Mouse (Mus musculus) embryonic facial prominence, embryonic 11.5 days (tissue): ENCODE results near the gene Akr1a1. TPM values are rescaled to one million over a fixed set of nuclear protein-coding genes. Genes with fewer than 3 reads are reported as not detected.

Experiments
- ATAC-seq: fragments of 200-750 bp; cut with Nextera tagmentation; replicated peaks from 2 replicates; pipeline ENCODE4 v1.8.0; 2017; ENCODE audit warnings: low read depth; ENCODE audit not compliant: insufficient number of reproducible peaks, low FRiP score, low TSS enrichment
- DNase-seq: peaks from one replicate; pipeline ENCODE4 v3.0.0-alpha.2; 2015; ENCODE audit warnings: low spot score
- H3K27ac ChIP-seq: fragments of 300-500 bp; sonication (generic); replicated peaks from 2 replicates; pipeline ENCODE4 v1.5.1; 2014; ENCODE audit warnings: mild to moderate bottlenecking, low read depth, low read length, control low read depth
- H3K27me3 ChIP-seq: fragments of 300-500 bp; sonication (generic); 2 replicates; pipeline ENCODE4 v1.6.1; 2014; ENCODE audit warnings: mild to moderate bottlenecking, low read length, moderate library complexity, mixed read lengths; ENCODE audit not compliant: control insufficient read depth, insufficient read depth
- H3K36me3 ChIP-seq: fragments of 300-500 bp; sonication (generic); replicated peaks from 2 replicates; pipeline ENCODE4 v1.6.1; 2014; ENCODE audit warnings: low read depth, mild to moderate bottlenecking, low read length, moderate library complexity, mixed read lengths; ENCODE audit not compliant: control insufficient read depth, insufficient read depth
- H3K4me1 ChIP-seq: fragments of 300-500 bp; sonication (generic); 2 replicates; pipeline ENCODE4 v1.6.1; 2014; ENCODE audit warnings: low read length, mixed read lengths; ENCODE audit not compliant: control insufficient read depth, insufficient read depth
- H3K4me2 ChIP-seq: fragments of 300-500 bp; sonication (generic); 2 replicates; pipeline ENCODE4 v1.6.1; 2014; ENCODE audit warnings: low read depth, mild to moderate bottlenecking, control low read depth, low read length, moderate library complexity
- H3K4me3 ChIP-seq: fragments of 300-500 bp; sonication (generic); 2 replicates; pipeline ENCODE4 v1.5.1; 2014; ENCODE audit warnings: low read depth, low read length, control low read depth
- H3K9ac ChIP-seq: fragments of 300-500 bp; sonication (generic); replicated peaks from 2 replicates; pipeline ENCODE4 v1.6.1; 2014; ENCODE audit warnings: mild to moderate bottlenecking, control low read depth, low read length
- H3K9me3 ChIP-seq: fragments of 300-500 bp; sonication (generic); replicated peaks from 2 replicates; pipeline ENCODE4 v1.6.1; 2016; ENCODE audit warnings: mild to moderate bottlenecking, low read length, inconsistent platforms, mixed read lengths; ENCODE audit not compliant: control insufficient read depth
- WGBS: fragments of 180-500 bp; shearing (Covaris S2); extraction: QIAGEN DNeasy Blood & Tissue Kit; methylation state at CpG from one replicate; pipeline ENCODE4 v1.1.7; 2014; 5-methylcytosine and 5-hydroxymethylcytosine counted together
- polyA plus RNA-seq: library from polyadenylated mRNA; unstranded; fragments of >200 nt; fragmentation: Nextera tagmentation; extraction: Ambion mirVana; gene quantifications from 2 replicates; pipeline ENCODE4 v1.2.1, GENCODE M21; 2014

Akr1a1 gene
- polyA plus RNA-seq, 1 experiment from 2014 or later, result 727 TPM

GRCm38 (mm10) chr4:116655658-116656057 lies 4.2 kb upstream of the Akr1a1 start:
- 59% methylated on average over 3 of the region's 3 CpGs for WGBS
- H3K27me3 ChIP-seq, result no peaks in the 10 kb centered on the region
- no peak overlapping the region for H3K9ac ChIP-seq
- H3K36me3 ChIP-seq, result no peaks in the 10 kb centered on the region
- ATAC-seq (no peak), DNase-seq (no peak)
- no peaks in the 10 kb centered on the region for H3K9me3 ChIP-seq
- H3K4me2 ChIP-seq, result no peak overlapping the region
- H3K4me3 ChIP-seq, result no peak overlapping the region
- no peak overlapping the region for H3K27ac ChIP-seq
- H3K4me1 ChIP-seq, result no peaks in the 10 kb centered on the region

- no peak overlapping the region for H3K4me3 ChIP-seq
- DNase-seq (no peak), ATAC-seq (no peak)
- no peak overlapping the region for H3K27ac ChIP-seq
- no peak overlapping the region for H3K4me2 ChIP-seq
- 71% methylated on average over 2 of the region's 2 CpGs for WGBS
- H3K27me3 ChIP-seq, result no peaks in the 10 kb centered on the region
- no peaks in the 10 kb centered on the region for H3K9me3 ChIP-seq
- no peaks in the 10 kb centered on the region for H3K36me3 ChIP-seq
- H3K9ac ChIP-seq, result no peak overlapping the region
- H3K4me1 ChIP-seq, result peaks cover 1% of the 10 kb centered on the region; the same call in 1 of the 2 replicates
These were observed 3.6 kb upstream of the Akr1a1 start for GRCm38 (mm10) chr4:116655100-116655499.

GRCm38 (mm10) chr4:116653228-116653627 lies 1.7 kb upstream of the Akr1a1 start:
- Histone ChIP-seq H3K36me3 (no peaks in the 10 kb centered on the region), H3K9me3 (no peaks in the 10 kb centered on the region), H3K4me3 (no peak overlapping the region), H3K4me2 (no peak overlapping the region), H3K27me3 (no peaks in the 10 kb centered on the region), H3K9ac (no peak overlapping the region), H3K27ac (no peak overlapping the region), H3K4me1 (peaks cover 2% of the 10 kb centered on the region; the same call in 1 of the 2 replicates)
- DNase-seq, result no peak
- no peak for ATAC-seq
- 89% methylated on average over 6 of the region's 6 CpGs for WGBS

GRCm38 (mm10) chr4:116651797-116652135 lies 286 bp upstream of the Akr1a1 start:
- Histone ChIP-seq H3K36me3 (no peaks in the 10 kb centered on the region), H3K4me3 (peak overlapping the region; percentile 94), H3K27me3 (no peaks in the 10 kb centered on the region), H3K9ac (peak overlapping the region; percentile 98), H3K27ac (no peak overlapping the region), H3K4me2 (peak overlapping the region; percentile 5; the same call in 1 of the 2 replicates), H3K9me3 (no peaks in the 10 kb centered on the region), H3K4me1 (peaks cover 2% of the 10 kb centered on the region; the same call in 1 of the 2 replicates)
- 10% methylated on average over 6 of the region's 6 CpGs for WGBS
- no peak for DNase-seq
- peak; percentile 33; the same call in 1 of the 2 replicates for ATAC-seq

- 0 out of 2 replicates have a peak overlapping the region, but pooled peaks have one; percentile 82 for H3K27ac ChIP-seq
- no peak for DNase-seq
- H3K9me3 ChIP-seq, result no peaks in the 10 kb centered on the region
- peaks cover 8% of the 10 kb centered on the region for H3K36me3 ChIP-seq
- H3K27me3 ChIP-seq, result no peaks in the 10 kb centered on the region
- H3K4me1 ChIP-seq, result peaks cover 2% of the 10 kb centered on the region; the same call in 1 of the 2 replicates
- ATAC-seq, result no peak
- H3K9ac ChIP-seq, result peak overlapping the region; percentile 98
- 35% methylated on average over 5 of the region's 5 CpGs for WGBS
- peak overlapping the region; percentile 94 for H3K4me3 ChIP-seq
- peak overlapping the region; percentile 74 for H3K4me2 ChIP-seq
These were observed 1.1 kb downstream of the Akr1a1 start for GRCm38 (mm10) chr4:116650365-116650764.

GRCm38 (mm10) chr4:116649411-116649810 lies 2.1 kb downstream of the Akr1a1 start:
- Histone ChIP-seq H3K9ac (no peak overlapping the region), H3K36me3 (peaks cover 8% of the 10 kb centered on the region), H3K27me3 (no peaks in the 10 kb centered on the region), H3K4me2 (no peak overlapping the region), H3K27ac (no peak overlapping the region), H3K9me3 (no peaks in the 10 kb centered on the region), H3K4me1 (peaks cover 2% of the 10 kb centered on the region; the same call in 1 of the 2 replicates), H3K4me3 (no peak overlapping the region)
- ATAC-seq (no peak), DNase-seq (no peak)
- 96% methylated on average over 2 of the region's 2 CpGs for WGBS

- Histone ChIP-seq H3K4me2 (no peak overlapping the region), H3K36me3 (peaks cover 10% of the 10 kb centered on the region), H3K27ac (no peak overlapping the region), H3K27me3 (no peaks in the 10 kb centered on the region), H3K4me3 (no peak overlapping the region), H3K4me1 (peaks cover 2% of the 10 kb centered on the region; the same call in 1 of the 2 replicates), H3K9ac (no peak overlapping the region), H3K9me3 (no peaks in the 10 kb centered on the region)
- no peak for ATAC-seq
- 93% methylated on average over 7 of the region's 7 CpGs for WGBS
- no peak for DNase-seq
These were observed 5.9 kb downstream of the Akr1a1 start for GRCm38 (mm10) chr4:116645624-116646023.

GRCm38 (mm10) chr4:116644326-116644725 lies 7.2 kb downstream of the Akr1a1 start:
- Histone ChIP-seq H3K27me3 (no peaks in the 10 kb centered on the region), H3K4me1 (no peaks in the 10 kb centered on the region), H3K36me3 (peaks cover 14% of the 10 kb centered on the region), H3K9me3 (no peaks in the 10 kb centered on the region), H3K4me2 (no peak overlapping the region), H3K4me3 (no peak overlapping the region), H3K27ac (no peak overlapping the region), H3K9ac (no peak overlapping the region)
- DNase-seq (peak; percentile 60), ATAC-seq (no peak)
- 72% methylated on average over 6 of the region's 6 CpGs for WGBS
